Mouse (Mus musculus) bone marrow macrophage, adult 2 months (primary cell): ENCODE measurements around the gene Iqce.

Source experiments
- CTCF ChIP-seq: IDR thresholded peaks from 2 replicates; pipeline ENCODE4 v1.5.1; 2012; ENCODE audit warnings: low read depth, mild to moderate bottlenecking, low read length, moderate library complexity
- POLR2A ChIP-seq: IDR thresholded peaks from 2 replicates; pipeline ENCODE4 v1.6.1; 2012; ENCODE audit warnings: mild to moderate bottlenecking, low read depth, low read length, borderline replicate concordance

GRCm38 (mm10) chr5:140674036-140674435, 28.1 kb downstream of the Iqce start:
- TF ChIP-seq POLR2A (no peak), CTCF (no peak)
